Mouse (Mus musculus): ENCODE data around the gene Dhrs1. TPM values are rescaled to one million over a fixed set of nuclear protein-coding genes. Genes with fewer than 3 reads are reported as not detected.
"Not testable (repeated sequence)": the region's sequence is repeated elsewhere in the genome, so short reads cannot be mapped to it uniquely, and the experiment has no call there.

Dhrs1 gene
- total RNA-seq, 2 experiments from 2014 or later, result 99.8 to 104 TPM

- peak in 1 of 2 experiments; percentile 33 for DNase-seq (ENCODE audit: low spot score in 2 of 2)
- intact Hi-C loops (cut with DNase I), result loop anchor here (5.0 kb wide), 1 partner anchor 150 kb away; no protein-coding TSS in a partner anchor
These were observed 22.3 kb upstream of the Dhrs1 start for GRCm38 (mm10) chr14:55767519-55768414.

GRCm38 (mm10) chr14:55765696-55766095, 20.2 kb upstream of the Dhrs1 start, which contains the start of gene Ltb4r1:
Ltb4r1 (plus strand) TSS chr14:55765962.
- intact Hi-C loops (cut with DNase I), result loop anchor here (5.0 kb wide), 1 partner anchor 152 kb away; no protein-coding TSS in a partner anchor

GRCm38 (mm10) chr14:55763166-55763565, 17.7 kb upstream of the Dhrs1 start:
- no peak for DNase-seq (ENCODE audit: low spot score in 2 of 2)
- intact Hi-C loops (cut with DNase I), result no loop called here

More at GRCm38 (mm10) chr14:55765696-55766095, 20.2 kb upstream of the Dhrs1 start, which contains the start of gene Ltb4r1:
- DNase-seq (ENCODE audit: low spot score in 2 of 2), result no peak

GRCm38 (mm10) chr14:55762001-55762821, 16.7 kb upstream of the Dhrs1 start:
- DNase-seq (ENCODE audit: low spot score in 2 of 2), result peak; percentile 42 to 60
- intact Hi-C loops (cut with DNase I), result no loop called here

GRCm38 (mm10) chr14:55761163-55761562, 15.7 kb upstream of the Dhrs1 start, which contains the start of gene Ltb4r2:
Ltb4r2 (plus strand) TSS chr14:55761428.
- DNase-seq (ENCODE audit: low spot score in 2 of 2), result no peak
- intact Hi-C loops (cut with DNase I), result no loop called here

GRCm38 (mm10) chr14:55760156-55760555, 14.7 kb upstream of the Dhrs1 start:
- intact Hi-C loops (cut with DNase I), result not testable (repeated sequence)
- DNase-seq (ENCODE audit: low spot score in 2 of 2), result peak; percentile 90 to 91

GRCm38 (mm10) chr14:55758363-55758784, 12.9 kb upstream of the Dhrs1 start, which contains the start of gene Cideb:
Cideb (minus strand) TSS chr14:55758458.
- intact Hi-C loops (cut with DNase I), result no loop called here
- peak; percentile 55 to 61 for DNase-seq (ENCODE audit: low spot score in 2 of 2)

GRCm38 (mm10) chr14:55757566-55757965, 12.1 kb upstream of the Dhrs1 start:
- no peak for DNase-seq (ENCODE audit: low spot score in 2 of 2)
- intact Hi-C loops (cut with DNase I), result no loop called here

GRCm38 (mm10) chr14:55747051-55747847, 1.8 kb upstream of the Dhrs1 start:
- intact Hi-C loops (cut with DNase I), result no loop called here

GRCm38 (mm10) chr14:55745861-55746237, 359 bp upstream of the Dhrs1 start:
- intact Hi-C loops (cut with DNase I), result no loop called here
- DNase-seq (ENCODE audit: low spot score in 2 of 2), result no peak

More at GRCm38 (mm10) chr14:55747051-55747847, 1.8 kb upstream of the Dhrs1 start:
- no peak for DNase-seq (ENCODE audit: low spot score in 2 of 2)

GRCm38 (mm10) chr14:55743711-55744110, 1.8 kb downstream of the Dhrs1 start:
- intact Hi-C loops (cut with DNase I), result loop anchor here (1.0 kb wide), 1 partner anchor 61 kb away; no protein-coding TSS in a partner anchor
- peak; percentile 86 to 93 for DNase-seq (ENCODE audit: low spot score in 2 of 2)

- intact Hi-C loops (cut with DNase I), result no loop called here
- no peak for DNase-seq (ENCODE audit: low spot score in 2 of 2)
These were observed 8.3 kb downstream of the Dhrs1 start for GRCm38 (mm10) chr14:55737086-55737687.

GRCm38 (mm10) chr14:55735758-55736157, 9.7 kb downstream of the Dhrs1 start:
- intact Hi-C loops (cut with DNase I), result no loop called here
- DNase-seq (ENCODE audit: low spot score in 2 of 2), result no peak

- no peak for DNase-seq (ENCODE audit: low spot score in 2 of 2)
These were observed 10.2 kb downstream of the Dhrs1 start for GRCm38 (mm10) chr14:55735334-55735733.

GRCm38 (mm10) chr14:55734869-55735268, 10.6 kb downstream of the Dhrs1 start:
- intact Hi-C loops (cut with DNase I), result no loop called here
- DNase-seq (ENCODE audit: low spot score in 2 of 2), result no peak

More at GRCm38 (mm10) chr14:55735334-55735733, 10.2 kb downstream of the Dhrs1 start:
- intact Hi-C loops (cut with DNase I), result no loop called here

GRCm38 (mm10) chr14:55733889-55734288, 11.6 kb downstream of the Dhrs1 start:
- no peak for DNase-seq (ENCODE audit: low spot score in 2 of 2)
- intact Hi-C loops (cut with DNase I), result no loop called here

- peak; percentile 49 to 69 for DNase-seq (ENCODE audit: low spot score in 2 of 2)
- intact Hi-C loops (cut with DNase I), result no loop called here
These were observed 14.9 kb downstream of the Dhrs1 start for GRCm38 (mm10) chr14:55730531-55731032.

- intact Hi-C loops (cut with DNase I), result no loop called here
- no peak for DNase-seq (ENCODE audit: low spot score in 2 of 2)
These were observed 15.4 kb downstream of the Dhrs1 start for GRCm38 (mm10) chr14:55730116-55730515.

Measured in left cerebral cortex, postnatal 14 days (tissue).